Mouse (Mus musculus): Measurements from ENCODE around the gene Vangl2. TPM values are rescaled to one million over a fixed set of nuclear protein-coding genes. Genes with fewer than 3 reads are reported as not detected.

The Vangl2 gene
- total RNA-seq, 1 experiment from 2014 or later: 3.2 TPM

DNA sequence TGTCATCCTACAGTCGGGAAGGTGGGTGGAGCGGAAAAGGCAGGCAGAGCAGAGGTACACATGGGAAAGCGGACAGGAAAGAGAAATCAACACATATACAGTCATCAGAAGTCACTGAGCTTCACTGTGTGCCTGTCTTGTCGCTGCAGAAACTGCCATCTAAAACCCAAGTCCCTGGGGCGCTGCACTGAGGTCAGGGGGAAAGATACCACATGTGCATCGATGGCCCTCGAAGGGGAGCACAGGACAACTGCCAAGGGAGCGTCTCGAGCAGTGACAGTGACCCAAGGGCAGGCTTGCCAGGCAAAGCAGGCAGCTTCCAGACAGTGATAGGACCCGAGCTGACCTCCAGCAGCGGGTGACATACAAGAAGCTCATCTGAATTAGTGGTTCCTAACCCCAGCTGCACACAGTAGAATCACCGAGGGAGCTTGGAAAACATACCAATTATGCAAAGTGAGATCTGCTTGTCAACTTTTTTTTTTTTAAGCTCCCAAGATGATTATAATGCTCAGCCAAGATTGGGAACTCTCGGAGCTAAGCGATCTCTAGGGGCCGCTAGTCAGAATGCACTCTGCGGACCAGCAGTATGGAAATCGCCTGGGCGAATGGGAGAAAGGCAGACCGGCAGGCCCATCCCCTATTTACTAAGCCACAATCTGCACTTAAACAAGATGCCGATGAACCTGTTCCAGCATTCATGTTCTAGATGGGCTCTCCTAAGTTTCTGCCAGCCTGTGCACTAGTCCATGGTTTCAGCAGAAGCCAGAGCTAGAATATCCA lies 18.0 kb downstream of the Vangl2 start:
- no peak for ATAC-seq (replicated peaks; ENCODE audit: low read depth, poor library complexity, severe bottlenecking)

- ATAC-seq (replicated peaks; ENCODE audit: low read depth, poor library complexity, severe bottlenecking): no peak
Measured at GRCm38 (mm10) chr1:172009406-172009805, 18.8 kb downstream of the Vangl2 start.

DNA sequence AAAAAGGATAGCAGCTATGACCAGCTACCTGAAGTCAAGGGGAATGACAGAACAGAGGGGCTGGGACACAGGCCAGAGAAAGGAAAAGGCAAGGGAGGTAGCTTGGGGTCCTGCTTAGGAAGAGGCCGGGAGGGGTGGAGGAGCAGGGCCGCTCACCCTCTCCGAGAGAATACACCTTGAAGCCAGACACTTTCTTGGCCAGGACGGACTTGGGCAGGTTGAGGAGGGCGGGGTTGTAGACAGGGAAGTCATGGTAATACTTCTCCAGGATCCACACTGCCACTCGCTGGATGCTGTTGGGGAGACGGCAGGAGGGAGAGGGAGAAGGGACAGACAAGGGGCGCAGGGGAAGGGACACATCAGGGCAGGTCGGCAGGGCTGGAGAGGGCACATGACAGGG lies 19.9 kb downstream of the Vangl2 start:
- no peak for ATAC-seq (replicated peaks; ENCODE audit: low read depth, poor library complexity, severe bottlenecking)

GRCm38 (mm10) chr1:172007761-172008160 lies 20.5 kb downstream of the Vangl2 start:
- ATAC-seq (replicated peaks; ENCODE audit: low read depth, poor library complexity, severe bottlenecking): no peak

DNA sequence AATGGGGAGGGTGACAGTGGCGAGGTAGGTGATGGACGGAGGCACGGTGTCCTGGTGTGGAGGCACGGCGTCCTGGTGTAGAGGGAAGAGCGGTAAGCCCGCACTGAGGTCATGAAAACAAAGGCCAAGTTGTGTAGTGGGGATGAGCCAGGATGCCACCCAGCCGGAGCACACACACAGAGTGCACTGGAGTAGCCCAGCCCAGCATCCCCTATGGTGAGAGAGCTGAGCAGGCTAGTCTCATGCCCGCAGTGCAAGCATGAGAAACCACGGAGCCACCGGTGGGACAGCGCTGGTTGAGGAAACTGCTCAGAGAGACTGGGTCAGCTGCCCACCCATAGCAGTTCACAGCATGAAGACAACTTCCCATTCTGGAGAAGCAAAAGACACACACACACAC lies 26.6 kb downstream of the Vangl2 start:
- ATAC-seq (replicated peaks; ENCODE audit: low read depth, poor library complexity, severe bottlenecking): 0 out of 2 replicates have a peak, but pooled peaks have one; percentile 10

DNA sequence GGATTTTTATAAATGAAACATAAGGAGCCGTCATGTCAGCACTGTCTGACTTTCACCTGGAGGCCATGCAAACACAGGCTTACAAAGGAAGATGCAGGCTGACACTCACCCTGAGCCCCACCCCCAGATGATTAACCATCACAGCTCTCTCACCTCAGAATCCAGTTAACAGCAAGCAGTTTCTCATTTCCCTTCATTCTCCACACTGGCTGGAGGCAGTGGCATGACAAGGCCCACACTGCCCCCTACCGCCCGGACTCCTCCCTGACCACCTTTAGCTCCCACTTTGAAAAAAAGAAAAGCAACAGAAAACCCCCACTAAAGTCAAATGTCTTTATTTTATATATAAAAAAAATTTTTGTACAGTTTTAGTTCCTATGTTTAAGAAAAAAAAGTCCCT lies 27.6 kb downstream of the Vangl2 start:
- ATAC-seq (replicated peaks; ENCODE audit: low read depth, poor library complexity, severe bottlenecking): peak; percentile 91

DNA sequence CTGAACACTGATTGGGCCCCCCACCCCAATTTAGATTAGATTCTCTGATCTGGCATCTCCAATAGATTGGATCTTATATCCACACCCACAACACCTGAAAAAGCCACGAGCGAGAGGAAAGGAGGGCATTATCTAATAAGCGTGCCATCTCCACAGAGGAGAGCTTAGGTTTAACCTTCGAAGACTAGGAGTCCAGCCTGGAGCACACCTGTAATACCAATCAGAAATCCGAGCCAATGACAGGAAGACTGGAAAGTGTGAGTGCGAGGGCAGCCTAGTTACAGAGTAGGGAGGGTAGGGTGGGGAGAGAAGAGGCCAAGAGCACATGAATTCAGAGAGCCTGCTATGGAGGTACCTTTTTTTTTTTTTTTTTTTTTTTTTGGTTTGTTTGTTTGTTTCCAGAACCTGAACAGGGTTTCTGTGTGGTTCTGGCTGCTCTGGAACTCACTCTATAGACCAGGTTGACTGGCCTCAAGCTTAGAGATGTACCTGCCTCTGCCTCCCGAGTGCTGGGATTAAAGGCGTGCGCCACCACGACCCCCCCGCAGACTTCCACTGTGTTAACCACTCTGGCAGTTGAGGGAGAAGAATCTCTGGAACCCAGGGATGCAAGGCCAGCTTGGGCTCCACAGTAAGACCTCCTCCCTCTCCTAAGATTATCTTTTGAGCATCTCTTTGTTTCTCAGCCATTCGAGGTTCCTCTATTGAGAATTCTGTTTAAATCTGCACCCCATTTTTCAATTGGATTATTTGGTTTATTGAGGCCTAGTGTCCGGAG lies 29.2 kb downstream of the Vangl2 start:
- ATAC-seq (replicated peaks; ENCODE audit: low read depth, poor library complexity, severe bottlenecking): no peak

DNA sequence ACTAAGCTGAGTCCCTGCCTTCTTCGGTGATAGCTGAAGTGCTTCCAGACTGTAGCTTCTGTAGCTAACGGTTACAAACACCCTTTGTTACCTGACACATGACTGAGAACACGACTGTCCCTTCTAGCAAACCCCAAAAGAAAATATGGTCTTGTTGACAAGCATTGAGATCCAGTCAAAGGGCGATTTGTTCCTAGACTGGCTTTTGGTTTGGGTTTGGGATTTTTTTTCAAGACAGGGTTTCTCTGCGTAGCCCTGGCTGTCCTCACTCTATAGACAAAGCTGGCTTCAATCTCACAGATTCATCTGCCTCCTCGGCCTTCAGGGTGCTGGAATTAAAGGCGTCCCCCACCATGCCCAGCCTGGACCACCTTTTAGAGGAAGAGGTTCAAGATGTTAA lies 31.5 kb downstream of the Vangl2 start:
- no peak for ATAC-seq (replicated peaks; ENCODE audit: low read depth, poor library complexity, severe bottlenecking)

GRCm38 (mm10) chr1:171994918-171995715 lies 33.1 kb downstream of the Vangl2 start:
- peak; percentile 84 for ATAC-seq (replicated peaks; ENCODE audit: low read depth, poor library complexity, severe bottlenecking)

GRCm38 (mm10) chr1:171994501-171994900 lies 33.7 kb downstream of the Vangl2 start:
- ATAC-seq (replicated peaks; ENCODE audit: low read depth, poor library complexity, severe bottlenecking): no peak; the same call in 1 of the 2 replicates

GRCm38 (mm10) chr1:171992901-171993530 lies 35.2 kb downstream of the Vangl2 start:
- ATAC-seq (replicated peaks; ENCODE audit: low read depth, poor library complexity, severe bottlenecking): no peak

GRCm38 (mm10) chr1:171991883-171992282 lies 36.4 kb downstream of the Vangl2 start:
- no peak for ATAC-seq (replicated peaks; ENCODE audit: low read depth, poor library complexity, severe bottlenecking)

DNA sequence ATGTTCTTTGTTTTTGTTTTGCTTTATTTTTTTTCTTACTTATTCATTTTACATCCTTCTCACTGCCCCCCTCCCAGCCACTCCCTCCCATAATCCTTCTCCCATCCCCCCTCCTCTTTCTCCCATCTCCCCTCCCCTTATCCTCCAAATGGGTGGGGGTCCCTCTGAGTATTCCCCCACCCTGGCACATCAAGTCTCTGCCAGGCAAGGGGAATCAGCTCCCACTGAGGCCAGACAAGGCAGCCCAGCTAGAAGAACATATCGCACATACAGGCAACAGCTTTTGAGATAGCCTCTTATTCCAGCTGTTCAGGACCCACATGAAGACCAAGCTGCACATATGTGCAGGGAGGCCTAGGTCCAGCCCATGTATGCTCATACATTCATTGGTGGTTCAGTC lies 44.1 kb downstream of the Vangl2 start:
- no peak for ATAC-seq (replicated peaks; ENCODE audit: low read depth, poor library complexity, severe bottlenecking)

DNA sequence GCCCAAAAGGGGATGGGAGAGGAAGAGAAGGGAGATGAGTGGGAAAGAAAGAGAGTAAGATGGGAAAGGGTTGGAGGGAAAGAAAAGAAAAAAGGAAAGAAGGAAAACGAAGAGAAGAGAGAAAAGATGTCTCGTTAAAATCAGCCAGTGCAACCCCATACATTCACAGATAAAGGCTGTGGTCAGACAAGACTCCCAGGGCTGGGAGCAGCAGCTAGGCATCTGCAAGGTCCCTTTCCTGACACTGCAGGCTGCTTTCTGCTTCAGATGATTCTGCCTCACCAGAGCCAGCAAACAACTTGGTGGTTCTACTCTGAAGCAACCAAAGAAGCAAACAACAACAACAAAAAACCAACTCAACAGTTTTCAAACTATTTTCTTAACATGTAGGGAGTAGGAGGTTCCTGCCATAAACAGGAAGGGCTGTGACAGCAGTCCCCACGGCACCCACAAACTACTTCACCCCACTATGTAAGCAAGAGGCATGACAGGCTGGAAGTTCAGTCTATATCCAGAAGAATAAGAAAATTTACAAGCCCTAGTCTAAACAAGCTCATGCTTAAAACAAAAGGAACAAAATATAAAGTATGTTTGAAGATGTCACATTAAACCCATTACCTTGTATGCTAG lies 44.8 kb downstream of the Vangl2 start:
- ATAC-seq (replicated peaks; ENCODE audit: low read depth, poor library complexity, severe bottlenecking): peak; percentile 74; the same call in 1 of the 2 replicates

DNA sequence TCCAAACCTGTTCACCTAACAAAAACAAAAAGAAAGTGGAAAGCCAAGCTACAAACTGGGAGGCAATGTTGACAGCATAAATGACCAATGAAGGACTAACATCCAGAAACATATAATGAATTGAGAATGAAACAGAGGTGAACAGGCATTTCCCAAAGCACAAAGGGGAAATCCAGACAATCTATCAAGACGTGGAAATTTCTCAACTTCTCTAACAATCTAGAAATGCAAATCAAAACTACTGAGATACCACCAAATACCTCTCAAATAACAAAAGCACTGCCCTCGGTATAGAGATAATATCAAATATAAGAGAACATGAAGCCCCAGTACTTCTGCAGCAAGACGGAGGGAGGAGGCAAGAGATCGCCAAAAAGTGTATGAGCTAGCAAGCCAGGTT lies 45.5 kb downstream of the Vangl2 start:
- no peak for ATAC-seq (replicated peaks; ENCODE audit: low read depth, poor library complexity, severe bottlenecking)

- no peak for ATAC-seq (replicated peaks; ENCODE audit: low read depth, poor library complexity, severe bottlenecking)
Measured at GRCm38 (mm10) chr1:171982170-171982569, 46.1 kb downstream of the Vangl2 start.

GRCm38 (mm10) chr1:171979969-171980730 lies 48.1 kb downstream of the Vangl2 start:
- no peak for ATAC-seq (replicated peaks; ENCODE audit: low read depth, poor library complexity, severe bottlenecking)

GRCm38 (mm10) chr1:171977891-171978290 lies 50.4 kb downstream of the Vangl2 start:
- ATAC-seq (replicated peaks; ENCODE audit: low read depth, poor library complexity, severe bottlenecking): no peak
